Mouse (Mus musculus) heart, adult 2 months (tissue): Measurements from ENCODE around the gene Adam1a. TPM values are rescaled to one million over a fixed set of nuclear protein-coding genes. Genes with fewer than 3 reads are reported as not detected.
A peak's percentile ranks its signal among the peaks of the same experiment; 100 is the strongest.
"Not testable (repeated sequence)": the region's sequence is repeated elsewhere in the genome, so short reads cannot be mapped to it uniquely, and the experiment has no call there.

Experiments
- DNase-seq, 2 experiments: peaks; one replicate each; pipeline ENCODE4 v3.0.0; 2021
- H3K27ac ChIP-seq: fragments of 200-600 bp; 2 replicates; pipeline ENCODE4 v1.8.1; 2022
- H3K27me3 ChIP-seq: fragments of 200-500 bp; 2 replicates; pipeline ENCODE4 v1.6.1; 2012; ENCODE audit warnings: mild to moderate bottlenecking, low read length, inconsistent platforms, mixed read lengths; ENCODE audit not compliant: control insufficient read depth, insufficient read depth
- H3K36me3 ChIP-seq: fragments of 200-500 bp; 2 replicates; pipeline ENCODE4 v1.6.1; 2012; ENCODE audit warnings: low read length, inconsistent platforms; ENCODE audit not compliant: control insufficient read depth, insufficient read depth
- H3K4me1 ChIP-seq: fragments of 200-500 bp; 2 replicates; pipeline ENCODE4 v1.6.1; 2011; ENCODE audit warnings: low read length; ENCODE audit not compliant: control insufficient read depth, insufficient read depth
- H3K4me3 ChIP-seq: fragments of 200-600 bp; 2 replicates; pipeline ENCODE4 v1.8.1; 2022
- H3K79me2 ChIP-seq: fragments of 200-500 bp; replicated peaks from 2 replicates; pipeline ENCODE4 v1.6.1; 2012; ENCODE audit warnings: mild to moderate bottlenecking, inconsistent platforms, low read length, moderate library complexity, mixed read lengths; ENCODE audit not compliant: control insufficient read depth, insufficient read depth
- H3K9ac ChIP-seq: fragments of 200-500 bp; 2 replicates; pipeline ENCODE4 v1.6.1; 2012; ENCODE audit warnings: low read depth, mild to moderate bottlenecking, control low read depth, inconsistent platforms, low read length, mixed read lengths
- CTCF ChIP-seq: fragments of 200-600 bp; IDR thresholded peaks from 2 replicates; pipeline ENCODE4 v1.8.1; 2022; ENCODE audit warnings: antibody characterized with exemption, mild to moderate bottlenecking, moderate library complexity
- EP300 ChIP-seq: fragments of 200-500 bp; IDR thresholded peaks from 2 replicates; pipeline ENCODE4 v1.6.1; 2011; ENCODE audit warnings: low read depth, low read length, control low read depth; ENCODE audit not compliant: insufficient read depth
- POLR2A ChIP-seq: fragments of 200-500 bp; IDR thresholded peaks from 2 replicates; pipeline ENCODE4 v1.6.1; 2011; ENCODE audit warnings: mild to moderate bottlenecking, low read depth, low read length, control low read depth; ENCODE audit not compliant: insufficient read depth
- WGBS: fragments of 180-500 bp; shearing (Covaris S2); methylation state at CpG from one replicate; pipeline ENCODE4 v1.1.7; 2018; 5-methylcytosine and 5-hydroxymethylcytosine counted together
- intact Hi-C: fragments of 180-260 bp; cut with DNase I; formaldehyde crosslinking; loops from one replicate; pipeline ENCODE4 v1.15.1; 2025
- polyA plus RNA-seq: library from polyadenylated mRNA; depleted of rRNA; stranded (reverse); fragments of >200 nt; gene quantifications from 2 replicates; pipeline ENCODE4 v1.2.3, GENCODE M21; 2012
- total RNA-seq, 2 experiments: library from RNA; stranded (reverse); gene quantifications; 2 replicates each; pipeline ENCODE4 v1.2.3; 2021

Gene Adam1a
- total and polyA plus RNA-seq, 3 experiments: 1.0 to 3.4 (median 2.5) TPM

DNA sequence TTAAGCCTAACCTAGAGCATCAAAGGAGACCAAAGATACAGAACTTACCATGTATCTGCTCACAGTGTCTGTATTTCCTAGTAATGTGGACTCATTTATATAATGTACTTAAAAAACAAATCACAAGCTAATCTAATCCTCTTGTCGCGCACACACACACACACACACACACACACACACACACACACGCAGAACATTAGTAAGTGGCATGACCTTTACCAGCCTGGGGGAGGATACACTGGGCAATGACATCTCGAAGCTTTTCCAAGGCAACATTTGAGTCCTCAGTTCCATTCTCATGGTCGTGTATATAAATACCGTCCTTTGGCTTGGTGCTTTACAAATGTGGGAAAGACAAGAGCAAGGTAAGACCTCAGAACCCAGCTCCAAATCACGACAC lies 18.8 kb downstream of the Adam1a start:
- H3K36me3 ChIP-seq: no peaks in the 10 kb centered on the region
- H3K27me3 ChIP-seq: no peaks in the 10 kb centered on the region
- no peaks in the 10 kb centered on the region for H3K79me2 ChIP-seq
- no peaks in the 10 kb centered on the region; the same call in 1 of the 2 replicates for H3K4me1 ChIP-seq
- TF ChIP-seq POLR2A (no peak), EP300 (no peak), CTCF (no peak)
- 78% methylated on average over 7 of the region's 7 CpGs for WGBS
- H3K9ac ChIP-seq: no peak overlapping the region
- DNase-seq: no peak
- intact Hi-C loops: no loop called here
- H3K4me3 ChIP-seq: no peak overlapping the region
- H3K27ac ChIP-seq: peak overlapping the region; percentile 38

DNA sequence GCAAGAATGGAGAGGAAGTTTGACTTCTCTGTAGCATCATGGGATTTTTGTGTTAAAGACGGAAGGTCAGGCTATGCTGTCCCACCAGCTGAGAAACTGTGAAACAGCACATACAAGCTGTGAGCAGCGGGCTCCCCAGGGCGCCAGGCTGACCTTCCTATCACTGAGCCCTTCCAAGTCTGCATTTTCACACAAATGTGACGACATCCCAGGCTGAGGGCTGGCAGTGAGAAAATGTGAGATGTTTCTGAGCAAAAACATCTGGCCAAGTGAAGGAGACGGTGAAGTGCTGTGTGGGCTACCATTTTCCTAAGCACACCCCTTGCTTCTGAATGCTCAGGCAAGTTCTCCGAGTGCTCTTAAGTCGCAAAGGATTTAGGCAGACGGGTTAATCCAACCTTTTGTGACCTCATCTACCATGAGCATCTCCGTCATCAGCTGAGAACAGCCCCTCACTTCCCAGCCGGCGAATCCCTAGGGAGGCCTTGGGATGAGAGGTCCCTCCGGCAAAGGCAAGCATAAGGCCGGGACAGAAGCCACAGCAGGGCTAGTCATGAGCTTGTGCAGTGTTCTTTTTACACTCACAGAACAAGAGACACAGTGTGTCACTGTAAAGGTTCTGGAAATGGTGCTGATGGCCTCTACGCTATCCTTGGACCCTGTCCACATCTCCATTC lies 19.4 kb downstream of the Adam1a start:
- Histone ChIP-seq H3K36me3 (no peaks in the 10 kb centered on the region), H3K27ac (no peak overlapping the region), H3K79me2 (no peaks in the 10 kb centered on the region), H3K4me3 (no peak overlapping the region), H3K4me1 (no peaks in the 10 kb centered on the region; the same call in 1 of the 2 replicates), H3K27me3 (no peaks in the 10 kb centered on the region), H3K9ac (no peak overlapping the region)
- TF ChIP-seq EP300 (no peak), CTCF (no peak), POLR2A (no peak)
- WGBS: 77% methylated on average over 14 of the region's 14 CpGs
- DNase-seq: no peak
- intact Hi-C loops: no loop called here

DNA sequence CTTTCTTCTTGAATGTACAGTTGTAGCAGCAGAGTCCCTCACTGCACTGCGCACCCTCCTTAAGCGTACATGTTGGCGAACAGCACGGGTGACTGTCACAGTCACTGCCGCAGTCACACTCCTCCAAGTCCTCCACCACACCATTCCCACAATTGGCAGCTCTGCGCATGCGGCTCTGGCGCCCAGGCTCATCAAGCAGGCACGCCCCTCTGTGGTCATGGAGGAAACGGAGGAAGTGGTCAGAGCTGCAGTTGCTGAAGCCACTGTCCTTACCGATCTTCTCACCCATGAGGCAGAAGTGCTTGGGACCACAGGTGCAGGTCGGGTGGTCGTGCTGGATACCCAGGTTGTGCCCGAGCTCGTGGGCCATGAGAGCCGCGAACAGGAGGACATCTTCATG lies 25.5 kb downstream of the Adam1a start:
- DNase-seq, H3K79me2 ChIP-seq, H3K9ac ChIP-seq, H3K36me3 ChIP-seq, H3K27me3 ChIP-seq, intact Hi-C loops, H3K27ac ChIP-seq, H3K4me1 ChIP-seq, H3K4me3 ChIP-seq: not testable (repeated sequence)
- 93% methylated on average over 10 of the region's 17 CpGs for WGBS

DNA sequence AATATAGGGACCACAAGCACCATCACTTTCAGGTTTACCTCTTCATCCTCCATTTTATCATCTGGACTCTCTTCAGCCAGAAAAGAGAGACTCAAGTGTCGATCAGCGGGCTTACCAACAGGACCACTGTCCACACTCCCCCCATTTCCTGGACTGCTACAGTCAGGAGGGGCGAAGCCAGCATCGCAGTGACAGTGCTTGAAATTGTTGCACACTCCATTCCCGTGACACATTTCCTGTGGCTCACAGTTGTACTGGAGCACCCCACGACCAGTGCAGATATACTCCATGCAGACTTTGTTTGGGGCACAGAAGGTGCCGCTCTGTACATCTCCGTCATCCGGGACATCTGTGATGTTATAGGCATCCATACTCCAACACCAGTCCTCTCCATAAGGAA lies 26.3 kb downstream of the Adam1a start:
- 80% methylated on average over 9 of the region's 9 CpGs for WGBS
- no peaks in the 10 kb centered on the region for H3K36me3 ChIP-seq
- DNase-seq: no peak
- H3K27me3 ChIP-seq: no peaks in the 10 kb centered on the region
- H3K27ac ChIP-seq: no peak overlapping the region
- H3K4me3 ChIP-seq: no peak overlapping the region
- H3K4me1 ChIP-seq: no peaks in the 10 kb centered on the region
- intact Hi-C loops: no loop called here
- TF ChIP-seq EP300 (no peak), CTCF (no peak), POLR2A (no peak)
- no peak overlapping the region for H3K9ac ChIP-seq
- no peaks in the 10 kb centered on the region for H3K79me2 ChIP-seq

DNA sequence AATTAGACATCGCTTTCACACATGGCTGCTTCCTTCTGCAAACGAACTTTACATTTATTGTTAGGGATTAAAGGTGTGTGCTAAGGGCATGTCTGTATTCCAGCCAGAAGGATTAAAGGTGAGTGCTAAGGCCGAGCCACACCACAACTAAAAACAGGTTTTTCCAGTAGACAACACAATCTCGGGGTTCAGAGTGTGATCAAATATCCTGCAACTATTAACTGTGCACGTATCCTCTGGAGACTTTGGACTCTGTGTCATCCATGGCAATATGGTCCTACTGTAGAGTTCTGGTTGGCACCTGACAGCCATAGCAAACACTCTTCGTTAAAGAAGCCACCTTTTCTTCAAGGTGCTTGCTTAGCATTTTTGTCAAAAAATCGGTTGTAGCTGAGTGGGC lies 35.3 kb downstream of the Adam1a start:
- TF ChIP-seq POLR2A (no peak), EP300 (no peak), CTCF (no peak)
- no peaks in the 10 kb centered on the region for H3K4me1 ChIP-seq
- H3K27me3 ChIP-seq: no peaks in the 10 kb centered on the region
- WGBS: 82% methylated on average over 7 of the region's 7 CpGs
- H3K9ac ChIP-seq: no peak overlapping the region
- intact Hi-C loops: no loop called here
- no peak overlapping the region for H3K4me3 ChIP-seq
- H3K79me2 ChIP-seq: no peaks in the 10 kb centered on the region
- no peak for DNase-seq
- H3K36me3 ChIP-seq: no peaks in the 10 kb centered on the region
- H3K27ac ChIP-seq: no peak overlapping the region

DNA sequence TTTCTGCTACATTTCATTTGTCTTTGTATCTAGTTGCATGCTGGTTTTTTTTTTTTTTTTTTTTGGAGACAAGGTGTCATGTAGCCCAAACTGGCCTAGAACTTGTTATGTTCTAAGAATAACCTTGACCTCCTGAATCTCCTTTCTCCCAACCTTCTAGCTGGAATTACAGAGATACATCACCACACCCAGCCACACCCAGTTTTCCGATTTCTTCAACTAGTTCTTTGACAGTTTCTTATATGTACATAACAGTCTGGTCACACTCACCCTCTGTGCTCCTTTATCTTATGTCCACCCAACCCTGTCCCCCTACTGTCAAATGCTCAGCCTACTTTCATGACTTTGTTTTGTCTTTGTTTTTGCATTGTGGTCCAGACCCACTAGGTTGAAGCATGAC lies 38.4 kb downstream of the Adam1a start:
- H3K36me3 ChIP-seq: no peaks in the 10 kb centered on the region
- H3K79me2 ChIP-seq: no peaks in the 10 kb centered on the region
- H3K27ac ChIP-seq: no peak overlapping the region
- H3K9ac ChIP-seq: no peak overlapping the region
- 73% methylated on average over 1 of the region's 1 CpGs for WGBS
- no peaks in the 10 kb centered on the region for H3K27me3 ChIP-seq
- H3K4me1 ChIP-seq: no peaks in the 10 kb centered on the region
- TF ChIP-seq POLR2A (no peak), CTCF (no peak), EP300 (no peak)
- intact Hi-C loops: no loop called here
- H3K4me3 ChIP-seq: no peak overlapping the region
- no peak for DNase-seq
